Mouse (Mus musculus): Measurements from ENCODE around the gene Lbx2.

Gene Lbx2

GRCm38 (mm10) chr6:83132176-83132919 lies 46.2 kb downstream of the Lbx2 start:
- no peak for DNase-seq (ENCODE audit: low read depth, low spot score)

GRCm38 (mm10) chr6:83134226-83134625 lies 48.1 kb downstream of the Lbx2 start:
- no peak for DNase-seq (ENCODE audit: low read depth, low spot score)

GRCm38 (mm10) chr6:83134951-83135513 lies 48.9 kb downstream of the Lbx2 start, which contains the start of gene Rtkn:
TSS of gene Rtkn (plus strand) at chr6:83135463.
- DNase-seq (ENCODE audit: low read depth, low spot score): no peak

DNA sequence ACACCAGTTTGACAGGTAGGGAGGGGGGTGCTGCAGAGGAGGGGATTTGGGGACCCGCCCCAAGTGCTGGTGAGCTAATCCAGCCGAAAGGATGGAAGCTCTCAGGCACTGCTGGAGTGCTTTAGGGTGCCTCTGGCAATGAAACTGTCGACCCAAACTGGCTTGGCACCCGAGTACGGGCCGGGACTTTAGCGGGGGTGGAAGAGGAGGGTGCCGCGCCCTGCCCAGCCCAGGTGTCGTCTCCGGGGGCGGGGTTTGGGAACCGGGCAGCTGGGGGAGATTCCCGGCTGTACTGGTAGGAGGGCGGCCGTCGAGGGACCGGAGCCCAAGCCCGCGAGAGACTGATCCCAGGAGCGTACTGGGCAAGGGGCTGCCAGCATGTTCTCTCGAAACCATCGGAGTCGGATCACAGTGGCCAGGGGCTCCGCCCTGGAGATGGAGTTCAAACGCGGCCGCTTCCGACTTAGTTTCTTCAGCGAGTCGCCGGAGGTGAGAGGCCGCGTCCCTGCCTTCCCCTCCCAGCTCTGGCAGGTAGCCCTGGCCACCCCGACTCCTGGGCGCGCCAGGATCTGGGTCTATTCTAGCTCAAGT lies 49.5 kb downstream of the Lbx2 start:
- no peak for DNase-seq (ENCODE audit: low read depth, low spot score)

DNA sequence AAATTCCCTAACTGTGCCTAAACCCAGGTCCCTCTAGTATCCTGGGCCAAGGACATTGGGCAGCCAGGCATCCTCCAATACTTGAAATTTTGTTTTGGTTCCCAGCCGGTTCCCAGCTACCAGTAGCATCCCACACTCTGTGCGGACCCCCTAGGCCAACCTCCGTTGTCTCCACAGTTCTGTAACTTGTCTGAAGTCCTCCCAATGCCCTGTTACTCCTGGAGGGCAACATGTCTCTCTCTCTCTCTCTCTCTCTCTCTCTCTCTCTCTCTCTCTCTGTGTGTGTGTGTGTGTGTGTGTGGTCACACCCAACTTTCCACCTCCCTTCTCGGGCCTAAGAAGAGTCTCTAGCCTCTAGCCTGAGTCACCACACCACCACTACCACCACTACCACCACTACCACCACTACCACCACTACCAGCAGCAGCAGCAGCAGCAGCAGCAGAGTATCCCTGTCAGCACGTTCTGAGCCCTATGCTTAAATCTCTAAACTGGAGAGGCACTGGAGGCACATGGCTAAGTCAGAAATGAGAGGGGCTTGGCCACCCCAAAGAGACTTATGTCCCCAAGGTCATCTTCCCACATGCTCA lies 50.2 kb downstream of the Lbx2 start:
- DNase-seq (ENCODE audit: low read depth, low spot score): no peak

DNA sequence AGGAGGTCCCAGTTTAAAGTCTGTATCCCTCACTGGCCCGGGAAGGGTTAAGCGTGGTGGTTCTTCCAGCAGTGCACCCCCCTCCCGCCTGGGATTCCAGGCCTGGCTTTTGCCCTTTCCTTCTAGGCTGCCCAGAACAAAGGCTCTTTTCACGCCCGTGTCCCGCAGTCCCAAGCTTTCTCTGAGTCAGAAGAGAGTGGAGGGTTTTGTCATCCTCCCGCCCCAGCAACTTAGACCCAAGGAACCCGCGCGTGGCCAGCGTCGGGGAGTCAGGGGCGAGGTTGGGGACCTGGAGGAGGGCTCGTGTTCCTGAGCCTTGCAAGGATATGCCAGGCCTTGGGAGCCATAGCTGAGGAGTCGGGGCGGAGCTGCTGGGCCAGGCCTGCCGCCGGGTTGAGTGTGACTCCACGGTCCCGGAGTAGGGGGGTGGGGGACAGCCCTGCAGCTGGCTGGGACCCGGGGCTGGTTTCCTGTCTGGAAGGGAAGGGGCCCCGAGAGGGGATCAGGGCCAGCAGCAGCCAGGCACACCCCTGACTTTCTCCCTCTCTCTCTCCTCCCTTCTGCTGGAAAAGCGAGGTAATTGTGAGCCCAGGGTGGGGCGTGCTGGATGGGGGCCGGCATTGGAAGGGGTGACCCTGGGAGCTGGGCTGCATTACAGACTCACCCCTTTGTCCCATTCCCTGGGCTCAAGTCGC lies 50.9 kb downstream of the Lbx2 start:
- DNase-seq (ENCODE audit: low read depth, low spot score): peak; percentile 85

DNA sequence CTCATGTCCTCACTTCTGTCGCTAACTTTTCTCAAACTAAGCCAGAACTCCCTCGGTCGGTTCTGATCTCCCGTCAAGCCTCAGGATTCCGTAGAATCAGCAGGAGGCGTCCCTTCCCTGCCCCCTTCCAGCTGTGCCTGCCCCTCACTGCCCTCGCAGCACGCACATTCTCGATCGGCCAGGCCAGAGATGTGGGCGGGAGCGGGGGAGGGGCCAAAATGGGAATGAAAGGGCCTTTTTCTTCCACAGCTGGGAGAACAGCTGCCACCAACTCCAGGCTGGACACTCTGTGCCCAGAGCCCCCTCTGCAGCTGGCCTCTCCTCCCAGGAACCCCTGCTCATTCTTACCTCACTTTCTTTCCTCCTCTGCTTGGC lies 51.4 kb downstream of the Lbx2 start:
- DNase-seq (ENCODE audit: low read depth, low spot score): peak; percentile 92

Data from brain, adult 2 months (tissue).